Mouse (Mus musculus): ENCODE results near the gene Wbp1l. TPM values are rescaled to one million over a fixed set of nuclear protein-coding genes. Genes with fewer than 3 reads are reported as not detected.
A peak's percentile ranks its signal among the peaks of the same experiment; 100 is the strongest.

Gene Wbp1l
- polyA plus RNA-seq (2012): 53.8 and 55.9 TPM in 2 replicates

- TF ChIP-seq GATA1 (IDR thresholded peaks at IDR 0.05; ENCODE audit: low read length): no peak
These were observed at the start of gene Wbp1l for GRCm38 (mm10) chr19:46598720-46599252. TSS of gene Wbp1l (plus strand) at chr19:46599084.

- TF ChIP-seq GATA1 (IDR thresholded peaks at IDR 0.05; ENCODE audit: low read length): no peak
These were observed 48.5 kb upstream of the Wbp1l start for GRCm38 (mm10) chr19:46550385-46550784.

- TF ChIP-seq GATA1 (IDR thresholded peaks at IDR 0.05; ENCODE audit: low read length): no peak
These were observed 46.4 kb upstream of the Wbp1l start for GRCm38 (mm10) chr19:46552496-46552895.

- TF ChIP-seq GATA1 (IDR thresholded peaks at IDR 0.05; ENCODE audit: low read length): peak; percentile 50
These were observed 45.3 kb upstream of the Wbp1l start for GRCm38 (mm10) chr19:46553541-46553955.

- TF ChIP-seq GATA1 (IDR thresholded peaks at IDR 0.05; ENCODE audit: low read length): no peak
These were observed 40.9 kb upstream of the Wbp1l start for GRCm38 (mm10) chr19:46558009-46558408.

GRCm38 (mm10) chr19:46558631-46559030 lies 40.3 kb upstream of the Wbp1l start:
- TF ChIP-seq GATA1 (IDR thresholded peaks at IDR 0.05; ENCODE audit: low read length): no peak

- no peak for TF ChIP-seq GATA1 (IDR thresholded peaks at IDR 0.05; ENCODE audit: low read length)
These were observed 36.8 kb upstream of the Wbp1l start for GRCm38 (mm10) chr19:46562132-46562531.

GRCm38 (mm10) chr19:46562581-46563515 lies 36.0 kb upstream of the Wbp1l start:
- TF ChIP-seq GATA1 (IDR thresholded peaks at IDR 0.05; ENCODE audit: low read length): no peak

GRCm38 (mm10) chr19:46563603-46564002 lies 35.3 kb upstream of the Wbp1l start:
- no peak for TF ChIP-seq GATA1 (IDR thresholded peaks at IDR 0.05; ENCODE audit: low read length)

GRCm38 (mm10) chr19:46564043-46564462 lies 34.8 kb upstream of the Wbp1l start:
- no peak for TF ChIP-seq GATA1 (IDR thresholded peaks at IDR 0.05; ENCODE audit: low read length)

GRCm38 (mm10) chr19:46571878-46572244 lies 27.0 kb upstream of the Wbp1l start:
- TF ChIP-seq GATA1 (IDR thresholded peaks at IDR 0.05; ENCODE audit: low read length): no peak

- no peak for TF ChIP-seq GATA1 (IDR thresholded peaks at IDR 0.05; ENCODE audit: low read length)
These were observed 26.3 kb upstream of the Wbp1l start for GRCm38 (mm10) chr19:46572548-46572947.

GRCm38 (mm10) chr19:46572951-46573937 lies 25.6 kb upstream of the Wbp1l start, which contains the start of the genes Arl3 and Sfxn2:
TSS of gene Arl3 (minus strand) at chr19:46573198.
TSS of gene Sfxn2 (plus strand) at chr19:46573365.
- TF ChIP-seq GATA1 (IDR thresholded peaks at IDR 0.05; ENCODE audit: low read length): no peak

GRCm38 (mm10) chr19:46573990-46574389 lies 24.9 kb upstream of the Wbp1l start:
- TF ChIP-seq GATA1 (IDR thresholded peaks at IDR 0.05; ENCODE audit: low read length): no peak

- no peak for TF ChIP-seq GATA1 (IDR thresholded peaks at IDR 0.05; ENCODE audit: low read length)
These were observed 23.7 kb upstream of the Wbp1l start for GRCm38 (mm10) chr19:46575196-46575595.
